Mouse (Mus musculus): ENCODE measurements around the gene Adap2. TPM values are rescaled to one million over a fixed set of nuclear protein-coding genes. Genes with fewer than 3 reads are reported as not detected.

Gene Adap2
- polyA plus RNA-seq, 1 experiment from 2014 or later: 1.7 TPM

DNA sequence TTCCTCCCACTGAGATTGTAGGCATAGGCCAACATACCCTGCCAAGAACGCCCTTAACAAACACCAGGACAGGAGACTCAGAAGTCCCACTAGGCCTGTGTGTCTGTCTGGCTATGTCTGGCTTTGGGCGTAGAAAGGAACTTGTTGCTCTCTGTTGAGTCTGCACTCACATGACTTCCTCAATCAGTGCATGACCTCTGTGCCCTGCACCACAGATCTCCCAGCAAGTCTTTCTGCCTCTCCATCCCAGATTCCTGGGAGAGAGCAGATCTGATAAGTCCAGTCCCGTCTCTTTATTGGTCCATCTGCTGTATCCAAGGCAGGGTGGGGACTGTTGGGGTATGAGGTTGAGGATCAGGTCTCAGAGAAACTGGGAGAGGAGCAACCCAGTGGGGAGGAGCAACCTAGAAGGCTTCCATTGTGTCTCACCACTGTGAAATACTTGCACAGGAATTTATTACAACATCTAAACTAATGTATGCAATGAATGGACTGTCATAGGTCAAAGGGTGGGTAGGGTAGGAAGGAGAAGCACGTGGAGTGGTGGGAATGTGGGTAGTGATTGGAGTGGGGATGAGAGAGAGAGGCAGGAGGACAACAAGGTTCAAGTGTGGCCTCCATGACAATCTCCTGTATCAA, 14.8 kb downstream of the Adap2 start:
- Histone ChIP-seq H3K4me3 (ENCODE audit: low read length) (no peak overlapping the region), H3K4me1 (ENCODE audit: control insufficient read depth, insufficient read depth, low read length) (no peaks in the 10 kb centered on the region), H3K27me3 (ENCODE audit: control insufficient read depth, insufficient read depth, low read length) (no peaks in the 10 kb centered on the region), H3K4me2 (ENCODE audit: low read depth, low read length) (no peak overlapping the region), H3K27ac (ENCODE audit: low read length) (no peak overlapping the region), H3K9ac (ENCODE audit: low read length) (no peak overlapping the region), H3K9me3 (replicated peaks; ENCODE audit: control insufficient read depth, low read length) (no peaks in the 10 kb centered on the region), H3K36me3 (ENCODE audit: control insufficient read depth, insufficient read depth) (no peaks in the 10 kb centered on the region)
- ATAC-seq (replicated peaks; ENCODE audit: extremely low read depth, insufficient read depth, low FRiP score): no peak
- WGBS: 67% methylated on average over 4 of the region's 4 CpGs

DNA sequence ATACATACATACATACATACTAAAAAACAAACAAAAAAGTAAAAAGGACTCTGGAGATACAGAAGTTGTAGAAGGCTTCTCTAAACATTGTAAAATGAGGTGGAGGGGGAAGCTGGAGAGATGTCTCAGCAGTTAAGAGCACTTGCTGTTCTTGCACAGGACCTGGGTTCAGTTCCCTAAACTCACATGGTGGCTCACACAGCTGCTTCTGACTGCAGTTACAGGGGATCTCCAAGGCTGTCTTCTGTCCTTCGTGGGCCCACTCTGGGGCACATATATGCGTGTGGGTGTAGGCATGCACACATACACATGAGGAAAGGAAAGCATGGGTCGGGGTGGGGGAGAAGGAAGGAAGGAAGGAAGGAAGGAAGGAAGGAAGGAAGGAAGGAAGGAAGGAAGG, 15.7 kb downstream of the Adap2 start:
- no peaks in the 10 kb centered on the region for H3K27me3 ChIP-seq (ENCODE audit: control insufficient read depth, insufficient read depth, low read length)
- H3K4me3 ChIP-seq (ENCODE audit: low read length): no peak overlapping the region
- 82% methylated on average over 3 of the region's 3 CpGs for WGBS
- no peaks in the 10 kb centered on the region for H3K36me3 ChIP-seq (ENCODE audit: control insufficient read depth, insufficient read depth)
- no peak overlapping the region for H3K4me2 ChIP-seq (ENCODE audit: low read depth, low read length)
- H3K9ac ChIP-seq (ENCODE audit: low read length): no peak overlapping the region
- no peak for ATAC-seq (replicated peaks; ENCODE audit: extremely low read depth, insufficient read depth, low FRiP score)
- H3K4me1 ChIP-seq (ENCODE audit: control insufficient read depth, insufficient read depth, low read length): no peaks in the 10 kb centered on the region
- H3K27ac ChIP-seq (ENCODE audit: low read length): no peak overlapping the region
- no peaks in the 10 kb centered on the region for H3K9me3 ChIP-seq (replicated peaks; ENCODE audit: control insufficient read depth, low read length)

DNA sequence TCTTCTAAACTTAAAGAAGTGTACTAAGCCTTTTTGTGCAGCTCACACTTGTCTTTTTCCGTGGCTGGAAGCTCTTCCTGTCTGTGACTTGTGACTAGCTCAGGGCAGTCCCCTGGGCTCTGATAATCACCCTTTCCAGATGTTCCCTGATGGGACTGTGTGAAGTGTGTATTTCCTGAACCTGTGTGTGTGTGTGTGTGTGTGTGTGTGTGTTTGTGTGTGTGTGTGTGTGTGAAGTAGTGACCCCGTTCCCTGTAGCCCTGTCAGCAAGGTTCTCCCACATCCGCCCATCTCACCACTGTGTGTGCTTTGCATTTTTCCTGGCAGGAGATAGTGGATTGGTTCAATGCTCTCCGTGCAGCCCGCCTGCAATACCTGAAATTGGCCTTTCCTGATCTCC, 16.4 kb downstream of the Adap2 start:
- Histone ChIP-seq H3K9ac (ENCODE audit: low read length) (no peak overlapping the region), H3K9me3 (replicated peaks; ENCODE audit: control insufficient read depth, low read length) (no peaks in the 10 kb centered on the region), H3K4me1 (ENCODE audit: control insufficient read depth, insufficient read depth, low read length) (no peaks in the 10 kb centered on the region), H3K27me3 (ENCODE audit: control insufficient read depth, insufficient read depth, low read length) (no peaks in the 10 kb centered on the region), H3K36me3 (ENCODE audit: control insufficient read depth, insufficient read depth) (no peaks in the 10 kb centered on the region), H3K4me3 (ENCODE audit: low read length) (no peak overlapping the region), H3K27ac (ENCODE audit: low read length) (no peak overlapping the region), H3K4me2 (ENCODE audit: low read depth, low read length) (no peak overlapping the region)
- WGBS: 53% methylated on average over 5 of the region's 5 CpGs
- no peak for ATAC-seq (replicated peaks; ENCODE audit: extremely low read depth, insufficient read depth, low FRiP score)

DNA sequence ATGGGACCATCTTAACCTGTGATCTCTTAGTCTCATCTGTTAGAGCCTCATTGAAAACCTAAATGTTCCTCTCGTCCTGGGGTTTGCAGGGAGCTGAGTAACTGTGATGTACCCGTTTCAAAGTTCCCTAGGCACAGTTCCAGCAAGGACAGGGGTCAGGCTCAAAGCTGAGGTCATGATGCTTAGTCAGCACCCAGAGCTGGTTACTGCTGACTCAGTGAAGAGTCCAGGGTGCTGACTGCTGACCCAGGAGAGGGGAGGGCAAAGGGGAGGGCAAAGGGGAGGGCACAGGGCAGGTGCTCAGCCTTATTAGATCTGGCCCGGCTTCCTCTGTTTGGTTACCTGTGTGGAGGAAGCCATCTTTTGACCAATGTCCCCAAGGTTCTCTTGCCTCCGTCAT, 18.0 kb downstream of the Adap2 start:
- H3K27ac ChIP-seq (ENCODE audit: low read length): no peak overlapping the region
- no peak overlapping the region for H3K4me3 ChIP-seq (ENCODE audit: low read length)
- no peaks in the 10 kb centered on the region for H3K27me3 ChIP-seq (ENCODE audit: control insufficient read depth, insufficient read depth, low read length)
- H3K9ac ChIP-seq (ENCODE audit: low read length): no peak overlapping the region
- H3K9me3 ChIP-seq (replicated peaks; ENCODE audit: control insufficient read depth, low read length): no peaks in the 10 kb centered on the region
- ATAC-seq (replicated peaks; ENCODE audit: extremely low read depth, insufficient read depth, low FRiP score): no peak
- H3K36me3 ChIP-seq (ENCODE audit: control insufficient read depth, insufficient read depth): no peaks in the 10 kb centered on the region
- 69% methylated on average over 4 of the region's 4 CpGs for WGBS
- peaks cover under 1% of the 10 kb centered on the region; the same call in 1 of the 2 replicates for H3K4me1 ChIP-seq (ENCODE audit: control insufficient read depth, insufficient read depth, low read length)
- H3K4me2 ChIP-seq (ENCODE audit: low read depth, low read length): no peak overlapping the region

DNA sequence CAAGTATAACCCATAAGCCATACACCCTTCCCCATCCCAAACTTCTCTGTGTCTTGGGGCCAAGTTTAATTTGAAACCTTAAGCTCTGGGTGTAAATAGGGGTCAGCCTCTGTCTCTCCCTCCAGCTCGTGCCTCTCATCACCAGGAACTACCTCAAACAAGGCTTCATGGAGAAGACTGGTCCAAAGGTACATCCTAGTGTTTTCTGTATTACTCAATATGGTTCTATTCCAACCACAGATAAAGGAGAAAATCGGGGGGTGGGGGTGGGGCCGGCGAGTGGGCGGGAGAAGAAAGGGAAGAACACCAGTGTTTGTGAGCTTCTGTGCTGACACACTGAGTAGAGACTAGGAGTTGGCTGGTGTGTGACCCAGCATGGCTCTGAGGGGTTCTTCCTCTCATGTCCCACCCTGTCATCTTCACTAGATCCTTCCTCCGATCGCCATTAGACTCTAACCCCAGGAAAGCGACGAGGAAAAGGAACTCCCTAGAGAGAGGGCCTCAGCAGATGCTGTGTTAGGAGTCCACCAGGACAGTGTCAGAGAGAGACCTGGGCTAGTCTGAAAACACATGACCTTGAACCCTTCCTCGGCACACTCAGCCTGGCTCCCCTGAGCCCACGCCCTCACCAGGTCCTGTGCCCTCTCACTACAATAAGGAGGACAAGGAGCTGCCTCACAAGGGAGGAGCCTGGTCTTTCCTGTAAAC, 20.2 kb downstream of the Adap2 start:
- Histone ChIP-seq H3K4me2 (ENCODE audit: low read depth, low read length) (no peak overlapping the region), H3K4me3 (ENCODE audit: low read length) (no peak overlapping the region), H3K27me3 (ENCODE audit: control insufficient read depth, insufficient read depth, low read length) (no peaks in the 10 kb centered on the region), H3K9ac (ENCODE audit: low read length) (no peak overlapping the region), H3K4me1 (ENCODE audit: control insufficient read depth, insufficient read depth, low read length) (peaks cover 9% of the 10 kb centered on the region; the same call in 1 of the 2 replicates), H3K9me3 (replicated peaks; ENCODE audit: control insufficient read depth, low read length) (no peaks in the 10 kb centered on the region), H3K36me3 (ENCODE audit: control insufficient read depth, insufficient read depth) (no peaks in the 10 kb centered on the region), H3K27ac (ENCODE audit: low read length) (no peak overlapping the region)
- no peak for ATAC-seq (replicated peaks; ENCODE audit: extremely low read depth, insufficient read depth, low FRiP score)
- WGBS: 71% methylated on average over 11 of the region's 11 CpGs

DNA sequence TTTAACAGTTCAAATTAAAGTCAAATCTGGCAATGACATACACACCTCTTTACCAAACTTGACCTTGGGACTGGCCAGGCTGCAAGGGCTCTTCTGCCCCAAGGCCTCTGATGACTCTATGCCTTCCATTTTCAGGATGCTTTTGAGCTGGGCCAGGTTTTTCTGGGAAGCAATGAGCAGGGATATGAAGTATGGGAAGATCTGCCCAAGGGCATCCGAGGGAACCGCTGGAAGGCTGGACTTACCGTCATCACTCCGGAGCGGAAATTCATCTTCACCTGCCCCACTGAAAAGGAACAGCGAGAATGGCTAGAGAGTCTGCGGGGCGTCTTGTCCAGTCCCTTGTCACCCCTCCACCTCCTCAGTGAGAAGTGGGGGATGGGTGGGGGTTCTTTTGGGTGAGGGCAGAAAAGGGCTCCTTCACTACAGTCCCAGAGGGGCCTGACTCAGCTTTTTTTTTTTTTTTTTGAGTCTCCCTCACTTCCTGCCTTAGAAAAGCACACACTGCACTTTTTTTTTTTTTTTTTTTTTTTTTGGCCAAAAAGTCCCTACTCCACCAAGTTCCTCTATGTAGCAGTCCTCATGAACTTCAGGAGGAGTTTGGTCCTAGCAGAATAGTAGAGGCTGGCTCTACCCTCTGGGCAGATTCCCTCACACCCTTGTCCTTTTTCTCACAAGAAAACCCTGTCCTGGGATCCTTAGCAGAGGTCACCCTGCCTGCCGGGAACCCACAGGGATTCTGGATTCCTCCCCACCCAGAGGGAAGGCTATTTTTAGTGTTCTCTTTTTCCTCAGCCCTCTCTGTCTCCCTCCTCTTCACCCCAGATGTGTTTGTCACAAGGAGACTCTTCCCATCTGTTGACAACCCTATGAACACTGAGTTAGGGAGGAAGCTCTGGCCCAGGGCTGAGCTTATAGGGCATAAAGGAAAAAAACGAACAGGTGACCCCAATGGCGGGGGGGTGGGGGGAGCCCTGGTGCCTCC, 23.3 kb downstream of the Adap2 start:
- no peak overlapping the region for H3K4me2 ChIP-seq (ENCODE audit: low read depth, low read length)
- H3K27ac ChIP-seq (ENCODE audit: low read length): peak overlapping the region; percentile 66; the same call in 1 of the 2 replicates
- no peaks in the 10 kb centered on the region; the same call in 1 of the 2 replicates for H3K9me3 ChIP-seq (replicated peaks; ENCODE audit: control insufficient read depth, low read length)
- H3K36me3 ChIP-seq (ENCODE audit: control insufficient read depth, insufficient read depth): no peaks in the 10 kb centered on the region
- no peak overlapping the region for H3K9ac ChIP-seq (ENCODE audit: low read length)
- no peak overlapping the region for H3K4me3 ChIP-seq (ENCODE audit: low read length)
- no peaks in the 10 kb centered on the region for H3K27me3 ChIP-seq (ENCODE audit: control insufficient read depth, insufficient read depth, low read length)
- 64% methylated on average over 11 of the region's 11 CpGs for WGBS
- ATAC-seq (replicated peaks; ENCODE audit: extremely low read depth, insufficient read depth, low FRiP score): 0 out of 2 replicates have a peak, but pooled peaks have one; percentile 41
- peaks cover 9% of the 10 kb centered on the region; the same call in 1 of the 2 replicates for H3K4me1 ChIP-seq (ENCODE audit: control insufficient read depth, insufficient read depth, low read length)

DNA sequence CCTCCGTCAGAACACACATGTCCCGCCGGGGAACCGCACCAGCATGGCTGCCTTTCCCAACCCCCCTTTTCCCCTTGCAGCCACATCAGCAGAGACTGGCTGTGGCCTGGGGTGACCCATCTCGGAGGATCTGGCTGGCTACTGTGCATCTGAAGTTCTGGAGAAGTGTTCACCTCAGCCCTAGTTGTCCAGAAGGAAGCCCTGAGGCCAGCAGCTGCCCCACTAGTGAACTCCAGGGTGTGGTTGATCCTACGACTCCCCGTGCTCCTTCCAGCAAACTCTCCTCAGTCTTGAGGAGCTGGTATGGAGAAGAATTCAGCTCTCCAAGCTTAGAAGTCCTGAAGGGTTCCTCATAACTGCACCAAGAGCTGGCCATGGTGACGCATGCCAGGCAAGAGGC, 24.4 kb downstream of the Adap2 start:
- Histone ChIP-seq H3K27me3 (ENCODE audit: control insufficient read depth, insufficient read depth, low read length) (no peaks in the 10 kb centered on the region), H3K4me3 (ENCODE audit: low read length) (no peak overlapping the region), H3K9me3 (replicated peaks; ENCODE audit: control insufficient read depth, low read length) (no peaks in the 10 kb centered on the region; the same call in 1 of the 2 replicates), H3K36me3 (ENCODE audit: control insufficient read depth, insufficient read depth) (no peaks in the 10 kb centered on the region), H3K27ac (ENCODE audit: low read length) (no peak overlapping the region), H3K9ac (ENCODE audit: low read length) (no peak overlapping the region), H3K4me2 (ENCODE audit: low read depth, low read length) (no peak overlapping the region), H3K4me1 (ENCODE audit: control insufficient read depth, insufficient read depth, low read length) (peaks cover 9% of the 10 kb centered on the region; the same call in 1 of the 2 replicates)
- no peak for ATAC-seq (replicated peaks; ENCODE audit: extremely low read depth, insufficient read depth, low FRiP score)
- WGBS: 83% methylated on average over 8 of the region's 8 CpGs

DNA sequence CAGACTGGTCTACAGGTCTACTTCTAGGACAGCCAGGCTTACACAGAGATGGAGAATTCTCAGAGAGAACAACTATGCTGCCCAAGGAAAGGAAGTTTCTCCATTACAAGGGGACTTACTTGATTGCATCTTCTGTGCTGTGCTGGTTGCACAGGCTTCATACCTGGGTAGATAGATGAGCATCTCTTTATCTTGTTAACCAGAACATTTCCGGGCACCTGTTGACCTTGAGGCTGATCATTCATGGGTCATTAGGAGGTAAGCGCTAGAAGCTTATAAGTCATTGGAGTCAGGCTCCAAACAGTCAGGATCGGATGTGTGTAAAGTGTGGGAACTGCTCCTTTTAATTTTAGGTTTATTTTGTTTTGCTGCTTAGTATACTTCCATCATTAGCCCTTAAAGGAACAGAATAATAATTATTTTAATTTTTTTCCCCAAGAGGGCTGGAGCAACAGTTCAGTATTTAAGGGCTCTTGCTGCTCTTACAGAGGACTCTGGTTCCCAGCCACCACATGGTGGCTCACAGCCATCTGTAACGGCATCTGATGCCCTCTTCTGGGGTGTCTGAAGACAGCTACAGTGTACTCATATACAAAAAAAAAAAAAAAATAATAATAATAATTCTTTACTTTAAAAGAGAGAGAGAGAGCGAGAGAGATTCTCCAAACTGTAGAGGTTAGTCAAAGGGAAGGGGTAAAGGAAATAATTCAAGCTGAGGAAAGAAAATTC, 27.3 kb downstream of the Adap2 start:
- no peak for ATAC-seq (replicated peaks; ENCODE audit: extremely low read depth, insufficient read depth, low FRiP score)
- H3K9me3 ChIP-seq (replicated peaks; ENCODE audit: control insufficient read depth, low read length): no peaks in the 10 kb centered on the region; the same call in 1 of the 2 replicates
- no peaks in the 10 kb centered on the region for H3K27me3 ChIP-seq (ENCODE audit: control insufficient read depth, insufficient read depth, low read length)
- no peak overlapping the region for H3K27ac ChIP-seq (ENCODE audit: low read length)
- no peak overlapping the region for H3K9ac ChIP-seq (ENCODE audit: low read length)
- H3K36me3 ChIP-seq (ENCODE audit: control insufficient read depth, insufficient read depth): no peaks in the 10 kb centered on the region
- H3K4me3 ChIP-seq (ENCODE audit: low read length): no peak overlapping the region
- no peak overlapping the region for H3K4me2 ChIP-seq (ENCODE audit: low read depth, low read length)
- H3K4me1 ChIP-seq (ENCODE audit: control insufficient read depth, insufficient read depth, low read length): peaks cover 17% of the 10 kb centered on the region
- WGBS: 71% methylated on average over 5 of the region's 5 CpGs

All from heart, embryonic 16.5 days (tissue).